Mouse (Mus musculus) lung, embryonic 14.5 days (tissue): ENCODE data around the gene Abcd2. TPM values are rescaled to one million over a fixed set of nuclear protein-coding genes. Genes with fewer than 3 reads are reported as not detected.

Experiments used
- ATAC-seq: fragments of 200-750 bp; cut with Nextera tagmentation; 2 replicates; pipeline ENCODE4 v1.8.0; 2017; ENCODE audit warnings: mild to moderate bottlenecking, moderate TSS enrichment, moderate library complexity; ENCODE audit not compliant: insufficient read depth
- DNase-seq: peaks from one replicate; pipeline ENCODE4 v3.0.0-alpha.2; 2015
- H3K27ac ChIP-seq: fragments of 300-500 bp; sonication (generic); 2 replicates; pipeline ENCODE4 v1.5.1; 2014; ENCODE audit warnings: low read depth, mild to moderate bottlenecking, moderate library complexity
- H3K27me3 ChIP-seq: fragments of 300-500 bp; sonication (generic); 2 replicates; pipeline ENCODE4 v1.6.1; 2014; ENCODE audit warnings: low read length, control low read depth; ENCODE audit not compliant: insufficient read depth
- H3K36me3 ChIP-seq: fragments of 300-500 bp; sonication (generic); 2 replicates; pipeline ENCODE4 v1.6.1; 2014; ENCODE audit warnings: control low read depth; ENCODE audit not compliant: insufficient read depth
- H3K4me1 ChIP-seq: fragments of 300-500 bp; sonication (generic); 2 replicates; pipeline ENCODE4 v1.6.1; 2014; ENCODE audit warnings: antibody characterized with exemption, control low read depth; ENCODE audit not compliant: insufficient read depth
- H3K4me2 ChIP-seq: fragments of 300-500 bp; sonication (generic); 2 replicates; pipeline ENCODE4 v1.6.1; 2014; ENCODE audit warnings: mild to moderate bottlenecking
- H3K4me3 ChIP-seq: fragments of 300-500 bp; sonication (generic); 2 replicates; pipeline ENCODE4 v1.5.1; 2014; ENCODE audit warnings: low read depth, low read length
- H3K9ac ChIP-seq: fragments of 300-500 bp; sonication (generic); 2 replicates; pipeline ENCODE4 v1.6.1; 2014
- H3K9me3 ChIP-seq: fragments of 300-500 bp; sonication (generic); 2 replicates; pipeline ENCODE4 v1.6.1; 2016; ENCODE audit warnings: low read depth, low read length, control low read depth
- CTCF ChIP-seq: IDR thresholded peaks from 2 replicates; pipeline ENCODE4 v1.5.1; 2016; ENCODE audit warnings: antibody characterized with exemption, low read depth
- WGBS: fragments of 180-500 bp; shearing (Covaris S2); extraction: QIAGEN DNeasy Blood & Tissue Kit; methylation state at CpG from one replicate; pipeline ENCODE4 v1.1.7; 2014; 5-methylcytosine and 5-hydroxymethylcytosine counted together
- polyA plus RNA-seq: library from polyadenylated mRNA; unstranded; fragments of >200 nt; fragmentation: Nextera tagmentation; extraction: Ambion mirVana; gene quantifications from 2 replicates; pipeline ENCODE4 v1.2.1, GENCODE M21; 2014

Gene Abcd2
- polyA plus RNA-seq, 1 experiment from 2014 or later, result 2.9 TPM

- Histone ChIP-seq H3K9ac (no peak overlapping the region), H3K4me1 (no peaks in the 10 kb centered on the region), H3K4me3 (no peak overlapping the region), H3K4me2 (no peak overlapping the region), H3K27ac (no peak overlapping the region), H3K27me3 (no peaks in the 10 kb centered on the region), H3K9me3 (no peaks in the 10 kb centered on the region), H3K36me3 (no peaks in the 10 kb centered on the region)
- TF ChIP-seq CTCF, result no peak
- no peak for ATAC-seq
- no peak for DNase-seq
- WGBS, result 76% methylated on average over 1 of the region's 1 CpGs
These were observed 87.3 kb downstream of the Abcd2 start for GRCm38 (mm10) chr15:91104276-91104675.

DNA sequence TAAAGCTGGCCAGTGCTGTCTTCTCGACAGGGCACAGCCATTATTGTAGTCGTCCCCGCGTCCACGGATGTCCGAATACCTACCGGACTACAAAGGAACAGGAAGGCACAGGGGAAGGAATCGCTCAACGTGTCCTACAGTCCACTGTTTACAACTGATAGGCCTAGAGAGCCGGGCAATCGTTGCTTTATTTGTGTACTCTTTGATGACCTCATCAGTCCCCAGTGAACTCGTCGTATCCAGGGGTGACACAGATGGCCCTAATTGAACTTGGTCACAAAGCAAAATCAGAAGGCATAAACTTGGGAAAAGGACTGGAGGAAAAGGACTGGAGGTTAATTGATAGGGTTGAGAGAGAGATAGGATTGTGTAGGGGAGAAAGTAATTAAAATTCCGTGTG is 87.8 kb downstream of the Abcd2 start:
- ATAC-seq, result no peak

GRCm38 (mm10) chr15:91103305-91103704 is 88.3 kb downstream of the Abcd2 start:
- H3K4me2 ChIP-seq, result no peak overlapping the region
- TF ChIP-seq CTCF, result no peak
- no peak overlapping the region for H3K4me3 ChIP-seq
- DNase-seq (no peak), ATAC-seq (no peak)
- H3K27me3 ChIP-seq, result no peaks in the 10 kb centered on the region
- H3K36me3 ChIP-seq, result no peaks in the 10 kb centered on the region
- H3K9me3 ChIP-seq, result no peaks in the 10 kb centered on the region
- no peak overlapping the region for H3K9ac ChIP-seq
- H3K4me1 ChIP-seq, result no peaks in the 10 kb centered on the region
- no peak overlapping the region for H3K27ac ChIP-seq
- WGBS, result 83% methylated on average over 8 of the region's 8 CpGs

More for the DNA sequence above, 87.8 kb downstream of the Abcd2 start:
- no peak for TF ChIP-seq CTCF
- no peaks in the 10 kb centered on the region for H3K36me3 ChIP-seq
- 48% methylated on average over 14 of the region's 14 CpGs for WGBS
- DNase-seq, result no peak
- no peaks in the 10 kb centered on the region for H3K4me1 ChIP-seq
- no peak overlapping the region for H3K4me3 ChIP-seq
- no peak overlapping the region for H3K27ac ChIP-seq
- H3K27me3 ChIP-seq, result no peaks in the 10 kb centered on the region
- H3K9ac ChIP-seq, result no peak overlapping the region
- no peak overlapping the region for H3K4me2 ChIP-seq
- H3K9me3 ChIP-seq, result no peaks in the 10 kb centered on the region

DNA sequence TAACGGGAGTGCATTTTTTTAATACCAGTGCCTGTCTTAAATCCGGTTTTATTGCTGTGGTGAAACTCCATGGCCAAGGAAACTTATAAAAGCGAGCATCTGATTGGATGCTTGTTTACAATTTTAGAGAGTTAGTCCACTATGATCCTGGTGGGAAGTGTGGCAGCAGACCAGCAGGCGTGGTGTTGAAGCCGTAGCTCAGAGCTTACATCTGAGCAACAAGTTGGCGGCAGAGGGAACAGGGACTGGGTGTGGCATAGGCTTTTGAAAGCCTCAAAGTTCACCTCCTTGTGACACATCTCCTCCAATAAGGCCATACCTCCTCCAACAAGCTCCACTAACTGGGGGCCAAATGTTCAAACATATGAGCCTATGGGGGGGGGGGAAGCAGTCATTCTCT is 95.0 kb downstream of the Abcd2 start:
- H3K36me3 ChIP-seq, result no peaks in the 10 kb centered on the region
- H3K27ac ChIP-seq, result no peak overlapping the region
- no peak overlapping the region for H3K4me3 ChIP-seq
- no peaks in the 10 kb centered on the region for H3K27me3 ChIP-seq
- no peak overlapping the region for H3K9ac ChIP-seq
- WGBS, result 76% methylated on average over 6 of the region's 6 CpGs
- TF ChIP-seq CTCF, result no peak
- no peaks in the 10 kb centered on the region for H3K9me3 ChIP-seq
- ATAC-seq, result no peak
- H3K4me1 ChIP-seq, result no peaks in the 10 kb centered on the region
- no peak for DNase-seq
- no peak overlapping the region for H3K4me2 ChIP-seq

Other genes starting within 250 kb of the Abcd2 start
- gene Kif21a, start 141.9 kb downstream of the Abcd2 start, polyA plus RNA-seq, result 6.7 and 7.5 TPM in 2 replicates
- gene CN725425, start 7.7 kb upstream of the Abcd2 start, polyA plus RNA-seq, result not detected in 2 replicates